Mouse (Mus musculus) kidney, embryonic 15.5 days (tissue): ENCODE measurements around the gene Kcnma1. TPM values are rescaled to one million over a fixed set of nuclear protein-coding genes. Genes with fewer than 3 reads are reported as not detected.

Experiments
- ATAC-seq: fragments of 200-750 bp; cut with Nextera tagmentation; replicated peaks from 2 replicates; pipeline ENCODE4 v1.8.0; 2017; ENCODE audit warnings: moderate TSS enrichment; ENCODE audit not compliant: low FRiP score
- H3K27ac ChIP-seq: fragments of 300-500 bp; sonication (generic); 2 replicates; pipeline ENCODE4 v1.5.1; 2015; ENCODE audit warnings: mild to moderate bottlenecking, inconsistent platforms
- H3K27me3 ChIP-seq: fragments of 300-500 bp; sonication (generic); 2 replicates; pipeline ENCODE4 v1.6.1; 2015; ENCODE audit warnings: inconsistent platforms
- H3K36me3 ChIP-seq: fragments of 300-500 bp; sonication (generic); 2 replicates; pipeline ENCODE4 v1.6.1; 2015; ENCODE audit warnings: inconsistent platforms
- H3K4me1 ChIP-seq: fragments of 300-500 bp; sonication (generic); 2 replicates; pipeline ENCODE4 v1.6.1; 2015; ENCODE audit warnings: inconsistent platforms
- H3K4me2 ChIP-seq: fragments of 300-500 bp; sonication (generic); 2 replicates; pipeline ENCODE4 v1.6.1; 2015; ENCODE audit warnings: moderate library complexity, mild to moderate bottlenecking, inconsistent platforms
- H3K4me3 ChIP-seq: fragments of 300-500 bp; sonication (generic); replicated peaks from 2 replicates; pipeline ENCODE4 v1.5.1; 2015; ENCODE audit warnings: mild to moderate bottlenecking, inconsistent platforms
- H3K9ac ChIP-seq: fragments of 300-500 bp; sonication (generic); 2 replicates; pipeline ENCODE4 v1.6.1; 2015; ENCODE audit warnings: mild to moderate bottlenecking, inconsistent platforms
- H3K9me3 ChIP-seq: fragments of 300-500 bp; sonication (generic); replicated peaks from 2 replicates; pipeline ENCODE4 v1.6.1; 2016; ENCODE audit warnings: inconsistent platforms
- WGBS: fragments of 180-500 bp; shearing (Covaris S2); methylation state at CpG from one replicate; pipeline ENCODE4 v1.1.7; 2015; ENCODE audit warnings: mixed read lengths; 5-methylcytosine and 5-hydroxymethylcytosine counted together
- polyA plus RNA-seq: library from polyadenylated mRNA; unstranded; fragments of >200 nt; fragmentation: Nextera tagmentation; extraction: Ambion mirVana; gene quantifications from 2 replicates; pipeline ENCODE4 v1.2.1, GENCODE M21; 2015

Gene Kcnma1
- polyA plus RNA-seq, 1 experiment from 2014 or later: 2.5 TPM

- 23% methylated on average over 1 of the region's 1 CpGs for WGBS
- H3K27me3 ChIP-seq: no peaks in the 10 kb centered on the region
- no peak overlapping the region for H3K9ac ChIP-seq
- H3K4me2 ChIP-seq: no peak overlapping the region
- no peaks in the 10 kb centered on the region for H3K4me1 ChIP-seq
- no peak overlapping the region for H3K4me3 ChIP-seq
- no peak for ATAC-seq
- H3K9me3 ChIP-seq: no peaks in the 10 kb centered on the region
- no peaks in the 10 kb centered on the region for H3K36me3 ChIP-seq
- H3K27ac ChIP-seq: no peak overlapping the region
Measured at GRCm38 (mm10) chr14:23618081-23618480, 396.2 kb downstream of the Kcnma1 start.

GRCm38 (mm10) chr14:23610054-23610453, 404.2 kb downstream of the Kcnma1 start:
- H3K9ac ChIP-seq: no peak overlapping the region
- H3K4me3 ChIP-seq: no peak overlapping the region
- no peaks in the 10 kb centered on the region for H3K9me3 ChIP-seq
- no peaks in the 10 kb centered on the region for H3K27me3 ChIP-seq
- no peaks in the 10 kb centered on the region for H3K4me1 ChIP-seq
- ATAC-seq: no peak
- no peak overlapping the region for H3K27ac ChIP-seq
- 79% methylated on average over 3 of the region's 3 CpGs for WGBS
- H3K4me2 ChIP-seq: no peak overlapping the region
- H3K36me3 ChIP-seq: no peaks in the 10 kb centered on the region

- WGBS: 83% methylated on average over 7 of the region's 7 CpGs
- Histone ChIP-seq H3K4me1 (no peaks in the 10 kb centered on the region), H3K27ac (no peak overlapping the region), H3K27me3 (no peaks in the 10 kb centered on the region), H3K4me3 (no peak overlapping the region), H3K9me3 (no peaks in the 10 kb centered on the region), H3K36me3 (no peaks in the 10 kb centered on the region), H3K4me2 (no peak overlapping the region), H3K9ac (no peak overlapping the region)
- no peak for ATAC-seq
Measured at GRCm38 (mm10) chr14:23605740-23606139, 408.6 kb downstream of the Kcnma1 start.

- no peak for ATAC-seq
- Histone ChIP-seq H3K27ac (no peak overlapping the region), H3K4me1 (no peaks in the 10 kb centered on the region), H3K9ac (no peak overlapping the region), H3K4me3 (no peak overlapping the region), H3K27me3 (no peaks in the 10 kb centered on the region), H3K36me3 (no peaks in the 10 kb centered on the region), H3K4me2 (no peak overlapping the region), H3K9me3 (no peaks in the 10 kb centered on the region)
- 48% methylated on average over 4 of the region's 4 CpGs for WGBS
Measured at GRCm38 (mm10) chr14:23602937-23603336, 411.4 kb downstream of the Kcnma1 start.

GRCm38 (mm10) chr14:23602054-23602453, 412.2 kb downstream of the Kcnma1 start:
- no peak for ATAC-seq
- Histone ChIP-seq H3K27me3 (no peaks in the 10 kb centered on the region), H3K9ac (no peak overlapping the region), H3K4me1 (no peaks in the 10 kb centered on the region), H3K36me3 (no peaks in the 10 kb centered on the region), H3K4me3 (no peak overlapping the region), H3K27ac (no peak overlapping the region), H3K4me2 (no peak overlapping the region), H3K9me3 (no peaks in the 10 kb centered on the region)
- 72% methylated on average over 2 of the region's 2 CpGs for WGBS

- 84% methylated on average over 5 of the region's 5 CpGs for WGBS
- Histone ChIP-seq H3K27ac (no peak overlapping the region), H3K4me3 (no peak overlapping the region), H3K27me3 (no peaks in the 10 kb centered on the region), H3K4me2 (no peak overlapping the region), H3K4me1 (no peaks in the 10 kb centered on the region), H3K9me3 (no peaks in the 10 kb centered on the region), H3K9ac (no peak overlapping the region), H3K36me3 (no peaks in the 10 kb centered on the region)
- no peak for ATAC-seq
Measured at GRCm38 (mm10) chr14:23594629-23595028, 419.7 kb downstream of the Kcnma1 start.

GRCm38 (mm10) chr14:23592826-23593447, 421.4 kb downstream of the Kcnma1 start:
- 69% methylated on average over 6 of the region's 6 CpGs for WGBS
- no peaks in the 10 kb centered on the region for H3K36me3 ChIP-seq
- no peaks in the 10 kb centered on the region for H3K9me3 ChIP-seq
- no peak overlapping the region for H3K9ac ChIP-seq
- ATAC-seq: no peak
- no peaks in the 10 kb centered on the region for H3K27me3 ChIP-seq
- no peak overlapping the region for H3K27ac ChIP-seq
- H3K4me2 ChIP-seq: no peak overlapping the region
- no peak overlapping the region for H3K4me3 ChIP-seq
- no peaks in the 10 kb centered on the region for H3K4me1 ChIP-seq

GRCm38 (mm10) chr14:23589744-23590481, 424.4 kb downstream of the Kcnma1 start:
- no peak overlapping the region for H3K4me2 ChIP-seq
- 49% methylated on average over 6 of the region's 7 CpGs for WGBS
- H3K4me3 ChIP-seq: no peak overlapping the region
- ATAC-seq: no peak
- H3K9me3 ChIP-seq: no peaks in the 10 kb centered on the region
- H3K27ac ChIP-seq: no peak overlapping the region
- H3K4me1 ChIP-seq: no peaks in the 10 kb centered on the region
- no peak overlapping the region for H3K9ac ChIP-seq
- no peaks in the 10 kb centered on the region for H3K36me3 ChIP-seq
- H3K27me3 ChIP-seq: no peaks in the 10 kb centered on the region

- Histone ChIP-seq H3K4me2 (no peak overlapping the region), H3K27me3 (no peaks in the 10 kb centered on the region), H3K4me1 (no peaks in the 10 kb centered on the region), H3K36me3 (no peaks in the 10 kb centered on the region), H3K9me3 (no peaks in the 10 kb centered on the region), H3K27ac (no peak overlapping the region), H3K9ac (no peak overlapping the region), H3K4me3 (no peak overlapping the region)
- ATAC-seq: no peak
- 75% methylated on average over 9 of the region's 9 CpGs for WGBS
Measured at GRCm38 (mm10) chr14:23587451-23587850, 426.8 kb downstream of the Kcnma1 start.

- H3K4me1 ChIP-seq: no peaks in the 10 kb centered on the region
- no peak overlapping the region for H3K27ac ChIP-seq
- no peak overlapping the region for H3K9ac ChIP-seq
- 16% methylated on average over 2 of the region's 2 CpGs for WGBS
- peaks cover 18% of the 10 kb centered on the region for H3K27me3 ChIP-seq
- no peak overlapping the region for H3K4me3 ChIP-seq
- ATAC-seq: no peak
- no peaks in the 10 kb centered on the region for H3K9me3 ChIP-seq
- H3K36me3 ChIP-seq: no peaks in the 10 kb centered on the region
- H3K4me2 ChIP-seq: no peak overlapping the region
Measured at GRCm38 (mm10) chr14:23583235-23583634, 431.1 kb downstream of the Kcnma1 start.

- Histone ChIP-seq H3K4me1 (no peaks in the 10 kb centered on the region), H3K4me3 (no peak overlapping the region), H3K9me3 (no peaks in the 10 kb centered on the region), H3K36me3 (no peaks in the 10 kb centered on the region), H3K4me2 (no peak overlapping the region), H3K27ac (no peak overlapping the region), H3K27me3 (peaks cover 26% of the 10 kb centered on the region), H3K9ac (no peak overlapping the region)
- 75% methylated on average over 3 of the region's 3 CpGs for WGBS
- no peak for ATAC-seq
Measured at GRCm38 (mm10) chr14:23581282-23581681, 433.0 kb downstream of the Kcnma1 start.

- Histone ChIP-seq H3K4me1 (no peaks in the 10 kb centered on the region), H3K9me3 (no peaks in the 10 kb centered on the region), H3K27me3 (peaks cover 24% of the 10 kb centered on the region), H3K4me3 (no peak overlapping the region), H3K4me2 (no peak overlapping the region), H3K27ac (no peak overlapping the region), H3K9ac (no peak overlapping the region), H3K36me3 (no peaks in the 10 kb centered on the region)
- no peak for ATAC-seq
- WGBS: 3% methylated on average over 2 of the region's 2 CpGs
Measured at GRCm38 (mm10) chr14:23575951-23576350, 438.3 kb downstream of the Kcnma1 start.
